Mouse (Mus musculus) spleen, adult 18-20 months (tissue): ENCODE results near the gene Parl.

Experiments
- DNase-seq, 2 experiments: peaks; one replicate each; pipeline ENCODE4 v3.0.0; 2022; ENCODE audit warnings: mixed read lengths in 2 of 2

Parl gene

DNA sequence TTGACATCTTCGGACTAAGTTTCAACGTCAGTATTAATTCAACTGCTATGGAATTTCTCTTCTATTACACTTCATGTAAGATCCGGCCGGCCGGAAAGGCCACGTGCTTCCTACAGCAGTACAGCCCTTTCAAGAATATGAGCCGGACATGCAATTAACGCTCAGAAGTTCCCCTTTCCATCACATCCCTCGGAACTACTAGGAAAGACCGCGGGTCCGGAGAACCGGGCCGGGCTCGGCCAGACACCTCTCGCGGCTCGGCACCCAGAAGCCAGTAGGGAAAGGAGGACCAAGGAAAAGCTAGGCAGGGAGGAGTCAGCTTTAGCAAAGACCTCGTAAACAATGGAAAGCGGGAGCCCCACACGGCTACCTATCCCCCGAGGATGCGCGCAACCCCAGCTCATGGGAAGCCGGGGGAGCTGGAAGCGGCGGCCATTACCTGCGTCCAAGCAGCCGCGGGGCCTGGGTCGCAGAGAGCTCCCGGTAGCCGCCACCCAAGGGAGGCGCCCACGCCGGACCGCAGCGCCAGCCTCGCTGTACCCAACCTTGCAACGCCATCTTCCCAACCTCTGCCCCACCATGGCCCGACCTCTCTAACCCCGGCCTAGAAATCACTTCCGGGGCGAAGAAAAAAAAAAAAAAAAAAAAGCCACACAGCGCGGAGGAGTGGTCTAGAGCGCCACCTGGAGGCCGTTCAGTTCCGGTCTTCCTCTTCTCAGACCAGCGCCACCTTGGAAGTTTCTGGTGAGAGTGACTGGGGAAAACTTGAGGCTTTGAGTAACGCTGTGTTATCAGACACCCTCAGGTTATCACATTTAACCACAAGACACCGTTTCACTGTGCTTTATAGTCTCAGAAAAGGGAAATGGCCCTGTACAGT is at the start of gene Parl:
Parl (minus strand) TSS at position 618 of the 880 bp plus-strand sequence.
- peak; percentile 65 to 83 for DNase-seq

GRCm38 (mm10) chr16:20345464-20345863 is 43.3 kb upstream of the Parl start:
- no peak for DNase-seq

- DNase-seq, result no peak
Measured at GRCm38 (mm10) chr16:20338616-20339015, 36.4 kb upstream of the Parl start.

DNA sequence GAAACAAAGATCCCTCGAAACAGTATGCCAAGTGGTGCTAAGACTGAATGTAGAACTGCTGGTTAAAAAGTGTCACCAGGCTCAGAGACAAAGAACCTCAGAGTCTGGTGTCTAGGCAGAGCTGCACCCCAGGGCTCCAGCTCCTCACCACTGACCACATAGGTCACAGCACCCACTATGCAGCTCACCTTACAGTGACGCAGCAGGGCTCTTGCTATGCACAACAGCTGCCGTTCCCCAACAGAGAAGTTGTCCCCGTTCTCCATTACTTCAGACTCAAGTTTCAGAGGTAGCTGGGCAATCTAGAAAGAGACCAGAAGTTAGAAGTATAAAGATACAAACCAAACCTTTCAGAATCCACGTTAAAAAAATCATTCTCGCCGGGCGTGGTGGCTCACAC is 32.7 kb upstream of the Parl start:
- DNase-seq, result no peak

- no peak for DNase-seq
Measured at GRCm38 (mm10) chr16:20328306-20328705, 26.1 kb upstream of the Parl start.

DNA sequence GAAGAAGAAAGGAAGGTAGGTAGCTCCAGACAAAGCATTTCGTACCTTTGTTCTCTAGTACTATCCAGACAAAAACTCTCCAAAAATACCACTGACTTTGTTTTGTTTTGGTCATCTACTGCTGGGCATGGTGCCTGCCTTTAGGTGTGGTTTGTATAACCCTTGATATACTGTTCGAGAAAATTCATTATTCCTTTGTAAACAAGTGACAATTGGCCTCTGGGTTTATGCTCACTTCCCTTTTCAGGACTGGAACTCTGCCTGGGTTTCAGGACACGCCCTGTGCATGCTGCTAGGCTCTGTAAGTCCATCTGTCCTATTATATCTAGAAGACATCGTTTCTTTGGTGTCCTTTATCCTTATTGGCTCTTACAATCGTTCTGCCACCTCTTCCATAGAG is 23.1 kb upstream of the Parl start, which contains the start of gene Cyp2ab1:
Cyp2ab1 (minus strand) TSS at position 119 of the 400 bp plus-strand sequence.
- no peak for DNase-seq

- no peak for DNase-seq
Measured at GRCm38 (mm10) chr16:20323907-20324306, 21.7 kb upstream of the Parl start.

GRCm38 (mm10) chr16:20322274-20322673 is 20.1 kb upstream of the Parl start:
- no peak for DNase-seq

- no peak for DNase-seq
Measured at GRCm38 (mm10) chr16:20316770-20317169, 14.6 kb upstream of the Parl start.

GRCm38 (mm10) chr16:20315266-20315665 is 13.1 kb upstream of the Parl start:
- DNase-seq, result no peak

DNA sequence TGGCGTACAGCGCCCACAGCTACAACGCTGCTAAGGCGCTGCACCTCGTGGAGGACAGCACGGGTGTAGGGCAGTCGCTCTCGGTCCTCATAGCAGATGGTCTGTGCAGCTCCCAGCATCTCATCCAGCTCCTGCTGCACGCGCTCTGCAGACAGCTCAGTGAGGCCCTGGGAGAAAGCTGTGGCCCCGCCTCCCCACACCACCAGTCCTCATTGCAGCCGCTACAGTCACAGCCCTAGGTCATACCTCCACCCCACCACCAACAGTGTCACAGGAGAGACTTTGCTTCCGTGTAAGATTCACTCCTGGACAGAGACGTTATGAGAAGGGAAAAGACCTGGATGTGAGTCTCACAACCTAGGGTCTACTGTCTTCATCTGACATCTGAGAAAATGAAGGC is 10.1 kb upstream of the Parl start:
- DNase-seq, result no peak

DNA sequence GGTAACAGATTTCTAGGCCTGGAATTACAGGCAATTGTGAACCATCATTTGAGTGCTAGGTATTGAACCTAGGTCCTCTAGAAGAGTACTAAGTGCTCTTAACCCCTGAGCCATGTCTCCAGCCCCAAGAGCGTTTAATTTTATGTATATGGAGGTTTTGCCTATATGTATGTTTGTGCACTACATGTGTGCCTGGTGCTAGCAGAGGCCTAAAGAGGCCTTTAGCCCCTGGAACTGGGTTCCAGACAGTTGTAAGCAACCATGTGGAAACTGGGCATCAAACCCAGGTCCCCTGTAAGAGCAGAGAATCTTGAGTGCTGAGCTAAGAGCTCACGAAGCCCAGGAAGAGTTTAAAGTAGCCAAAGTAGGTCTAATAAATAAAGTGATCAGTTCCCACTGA is 2.1 kb downstream of the Parl start:
- DNase-seq, result no peak

GRCm38 (mm10) chr16:20280238-20280637 is 21.9 kb downstream of the Parl start:
- DNase-seq, result no peak

- DNase-seq, result no peak
Measured at GRCm38 (mm10) chr16:20279395-20279794, 22.8 kb downstream of the Parl start.

DNA sequence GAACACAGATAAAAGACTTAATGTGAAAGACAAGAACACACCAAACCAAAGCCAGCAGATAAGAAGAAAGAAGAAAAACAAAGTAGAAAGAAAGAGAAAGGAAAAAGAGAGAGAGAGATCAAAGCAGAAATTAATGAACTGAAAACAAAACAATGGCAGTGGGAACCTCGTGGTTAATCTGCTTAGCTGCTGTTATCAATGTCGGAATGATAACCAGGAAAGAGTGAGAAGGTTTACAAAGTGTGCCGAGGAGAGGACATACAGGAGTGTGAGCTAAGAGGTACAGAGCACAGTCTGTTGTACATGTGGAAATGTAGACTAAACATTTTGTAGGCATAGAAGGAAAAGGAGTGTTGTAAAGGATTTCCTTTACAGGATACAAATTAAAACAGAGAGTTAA is 29.2 kb downstream of the Parl start:
- DNase-seq, result no peak

GRCm38 (mm10) chr16:20271339-20271738 is 30.8 kb downstream of the Parl start:
- DNase-seq, result no peak

GRCm38 (mm10) chr16:20265089-20265488 is 37.1 kb downstream of the Parl start:
- DNase-seq, result no peak

DNA sequence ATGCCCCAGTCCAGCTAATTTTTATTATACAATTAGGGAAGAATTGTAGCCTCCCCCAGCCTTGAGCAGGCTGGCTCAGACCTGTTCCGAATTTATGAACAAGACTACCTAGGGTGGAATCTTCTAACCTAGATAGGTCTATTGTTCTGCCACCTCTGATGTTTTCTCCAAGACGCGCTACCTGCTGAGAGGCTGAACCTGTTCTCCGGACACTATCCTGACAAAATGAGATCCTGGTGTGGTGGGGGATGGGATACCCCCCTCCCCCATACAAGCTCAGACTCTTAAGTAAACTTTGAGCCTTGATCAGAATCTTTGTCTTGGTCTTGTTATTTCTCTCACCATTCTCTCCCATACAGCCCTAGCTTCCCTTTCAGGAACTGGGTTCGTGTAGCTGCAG is 44.3 kb downstream of the Parl start:
- no peak for DNase-seq

DNA sequence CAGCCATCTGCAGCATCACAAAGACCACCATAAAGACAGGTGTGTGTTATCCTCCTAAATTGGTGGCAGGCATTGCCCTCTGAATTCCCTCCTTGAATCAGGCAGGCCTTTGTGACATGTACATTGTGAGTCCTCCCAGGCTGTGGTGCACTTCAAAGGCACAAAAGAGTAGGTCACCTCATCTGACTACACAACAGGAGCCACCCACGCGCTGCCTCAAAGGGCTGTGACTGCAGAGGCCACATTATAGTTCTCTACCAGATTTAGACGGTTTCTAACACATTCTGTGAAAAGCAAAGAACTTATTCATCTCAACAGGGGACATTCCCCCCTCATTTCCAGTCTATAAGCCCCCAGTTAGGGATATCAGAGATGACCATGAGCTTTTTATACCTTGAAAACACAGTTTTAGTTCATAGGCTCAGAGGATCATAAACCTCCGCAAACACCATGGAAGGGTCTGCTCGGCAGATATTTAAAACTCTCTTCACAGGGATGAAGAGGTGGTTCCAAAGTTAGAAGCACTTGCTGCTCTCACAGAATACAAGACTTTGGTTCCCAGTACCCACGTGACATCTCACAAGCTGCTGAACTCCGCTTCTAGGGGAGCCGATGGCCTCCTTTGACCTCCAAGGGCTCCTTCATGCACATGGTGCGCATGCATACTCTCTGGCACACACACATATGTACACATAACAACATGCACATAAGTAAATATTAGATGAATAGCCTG is 53.6 kb downstream of the Parl start:
- DNase-seq, result no peak

DNA sequence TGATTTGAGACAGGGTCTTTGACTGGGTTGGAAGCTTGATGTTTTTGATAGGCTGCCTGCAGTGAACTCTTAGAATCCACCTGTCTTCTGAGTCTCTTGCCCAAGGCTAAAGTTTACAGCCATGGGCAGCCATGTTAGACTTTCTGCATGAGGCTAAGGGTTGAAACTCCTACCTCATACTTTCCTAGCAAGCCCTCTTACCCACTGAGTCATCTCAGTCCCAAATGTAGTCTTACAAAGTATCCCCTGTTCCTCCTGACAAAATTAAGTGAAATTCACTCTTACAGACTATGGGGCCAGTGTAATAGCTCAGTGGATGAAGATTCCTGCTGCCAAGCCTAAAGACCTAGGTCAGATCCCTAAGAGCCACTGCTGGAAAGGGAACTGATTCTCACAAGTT is 55.1 kb downstream of the Parl start:
- no peak for DNase-seq

DNA sequence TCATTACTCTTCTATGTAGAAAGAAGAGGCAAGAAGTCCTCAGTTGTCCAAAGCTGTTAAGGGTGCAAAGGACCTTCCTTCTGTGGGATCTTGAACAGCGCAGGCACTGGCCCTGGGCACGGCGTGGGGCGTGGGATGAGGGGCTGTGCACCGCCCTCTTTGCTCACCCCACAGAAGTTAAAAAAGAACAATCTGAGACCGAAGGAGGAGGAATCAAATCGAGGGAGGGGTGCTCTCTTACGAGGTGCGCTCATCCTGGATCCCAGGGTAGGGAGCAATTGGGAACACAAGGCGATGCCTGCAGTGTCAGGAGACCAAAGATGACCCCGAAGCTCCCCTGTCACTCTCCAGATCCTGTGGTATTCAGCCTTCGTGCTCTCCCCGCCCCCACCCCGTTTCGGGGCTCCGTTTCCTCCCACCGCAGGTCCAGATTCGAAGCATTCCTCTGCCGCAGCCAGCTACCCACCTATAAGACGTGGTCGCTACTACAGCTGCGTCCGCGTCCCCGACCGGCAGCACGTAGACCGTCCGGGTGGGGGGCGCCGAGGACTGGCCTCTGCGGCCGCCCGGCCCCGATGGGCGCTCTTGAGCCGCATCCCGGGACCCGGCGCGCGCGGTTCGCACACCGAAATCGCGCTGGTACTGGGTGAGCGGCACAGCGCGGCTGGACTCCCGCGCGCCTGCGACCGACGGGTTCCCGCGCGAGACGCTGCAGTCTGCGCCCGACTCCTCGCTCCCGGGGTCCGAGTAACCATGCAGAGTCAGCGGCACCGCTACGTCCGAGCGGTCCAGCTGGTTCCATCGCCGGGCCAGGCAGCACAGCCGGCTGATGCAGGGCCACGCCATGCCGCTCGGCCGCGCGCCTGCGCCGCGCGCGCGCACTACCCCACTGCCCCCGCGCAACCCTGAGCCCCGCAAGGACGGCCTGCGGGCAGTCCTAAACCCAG is 61.4 kb downstream of the Parl start, which contains the start of gene Map6d1:
Map6d1 (minus strand) TSS at position 891 of the 947 bp plus-strand sequence.
- peak in 1 of 2 experiments; percentile 5 for DNase-seq

DNA sequence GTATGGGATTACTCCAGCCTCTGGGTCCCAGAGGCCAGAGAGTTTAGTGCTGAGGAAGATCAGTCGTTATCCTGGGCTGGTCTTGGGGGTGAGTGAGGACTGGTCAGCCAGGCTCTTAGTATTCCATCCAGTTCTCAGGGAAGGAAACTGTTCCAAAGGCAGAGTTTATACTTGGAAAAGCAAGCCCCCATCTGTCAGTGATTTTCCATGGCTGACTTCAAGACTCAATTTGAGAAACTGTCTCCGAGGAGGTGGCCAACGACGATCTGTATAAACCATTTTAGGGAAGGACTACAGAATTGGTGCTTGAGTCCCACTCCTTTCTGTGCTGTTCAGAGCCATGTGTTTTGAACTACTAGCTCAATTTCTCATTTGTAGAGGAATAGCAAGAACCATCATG is 63.5 kb downstream of the Parl start:
- DNase-seq, result no peak

GRCm38 (mm10) chr16:20237426-20237825 is 64.8 kb downstream of the Parl start:
- no peak for DNase-seq
